Mouse (Mus musculus): ENCODE measurements around the gene Serpinh1. TPM values are rescaled to one million over a fixed set of nuclear protein-coding genes. Genes with fewer than 3 reads are reported as not detected.
"Not testable (repeated sequence)": the region's sequence is repeated elsewhere in the genome, so short reads cannot be mapped to it uniquely, and the experiment has no call there.

Serpinh1 gene
- polyA plus RNA-seq, 1 experiment from 2014 or later: 1,857 TPM

DNA sequence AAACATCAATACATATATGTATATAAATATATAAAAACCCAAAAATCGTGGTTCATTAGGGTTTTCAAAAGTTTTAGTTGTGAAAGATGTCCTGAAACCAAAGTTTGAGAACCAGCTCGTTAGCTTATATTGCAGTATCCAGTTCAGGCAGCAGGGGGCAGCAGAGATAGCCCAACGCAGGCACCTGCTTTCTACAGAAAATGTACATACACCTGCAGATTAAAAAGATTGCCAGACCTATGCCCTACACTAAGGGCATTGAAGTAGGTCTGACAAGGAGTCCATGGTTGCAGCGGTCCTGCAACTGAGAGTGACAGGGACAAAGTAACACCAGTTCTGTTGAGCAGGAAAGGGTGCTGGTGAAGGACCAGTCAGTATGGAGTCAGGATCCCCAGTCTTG lies 22.4 kb upstream of the Serpinh1 start:
- no peak for ATAC-seq (ENCODE audit: low FRiP score, low TSS enrichment)
- Histone ChIP-seq H3K4me3 (ENCODE audit: low read length) (no peak overlapping the region), H3K27ac (ENCODE audit: low read length) (no peak overlapping the region), H3K27me3 (ENCODE audit: insufficient read depth, low read length) (0 out of 2 replicates have a peak, but pooled peaks cover 4% of the 10 kb centered on the region), H3K4me1 (ENCODE audit: insufficient read depth, low read length) (peaks cover 12% of the 10 kb centered on the region; the same call in 1 of the 2 replicates), H3K36me3 (ENCODE audit: insufficient read depth, low read length) (no peaks in the 10 kb centered on the region), H3K4me2 (replicated peaks; ENCODE audit: low read depth, low read length) (no peak overlapping the region), H3K9ac (replicated peaks; ENCODE audit: low read length) (no peak overlapping the region), H3K9me3 (ENCODE audit: low read length) (no peaks in the 10 kb centered on the region)
- 7% methylated on average over 4 of the region's 4 CpGs for WGBS

DNA sequence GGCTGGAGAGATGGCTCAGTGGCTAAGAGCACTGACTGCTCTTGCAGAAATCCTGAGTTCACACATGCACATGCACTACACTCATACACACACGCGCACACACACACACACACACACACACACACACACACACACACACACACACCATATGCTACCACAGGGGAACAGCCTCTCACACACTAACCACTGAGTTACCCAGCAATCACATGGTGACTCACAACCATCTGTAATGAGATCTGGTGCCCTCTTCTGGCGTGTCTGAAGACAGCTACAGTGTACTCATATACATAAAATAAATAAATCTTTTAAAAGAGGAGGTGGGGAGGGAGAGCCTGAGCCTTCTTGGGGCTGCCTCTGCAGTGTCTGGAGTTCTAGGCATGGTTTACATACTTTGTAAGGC lies 21.3 kb upstream of the Serpinh1 start:
- H3K4me1 ChIP-seq (ENCODE audit: insufficient read depth, low read length); H3K4me3 ChIP-seq (ENCODE audit: low read length); H3K27ac ChIP-seq (ENCODE audit: low read length); ATAC-seq (ENCODE audit: low FRiP score, low TSS enrichment); H3K36me3 ChIP-seq (ENCODE audit: insufficient read depth, low read length); H3K9ac ChIP-seq (replicated peaks; ENCODE audit: low read length); H3K4me2 ChIP-seq (replicated peaks; ENCODE audit: low read depth, low read length); H3K27me3 ChIP-seq (ENCODE audit: insufficient read depth, low read length); H3K9me3 ChIP-seq (ENCODE audit: low read length): not testable (repeated sequence)
- 57% methylated on average over 3 of the region's 3 CpGs for WGBS

DNA sequence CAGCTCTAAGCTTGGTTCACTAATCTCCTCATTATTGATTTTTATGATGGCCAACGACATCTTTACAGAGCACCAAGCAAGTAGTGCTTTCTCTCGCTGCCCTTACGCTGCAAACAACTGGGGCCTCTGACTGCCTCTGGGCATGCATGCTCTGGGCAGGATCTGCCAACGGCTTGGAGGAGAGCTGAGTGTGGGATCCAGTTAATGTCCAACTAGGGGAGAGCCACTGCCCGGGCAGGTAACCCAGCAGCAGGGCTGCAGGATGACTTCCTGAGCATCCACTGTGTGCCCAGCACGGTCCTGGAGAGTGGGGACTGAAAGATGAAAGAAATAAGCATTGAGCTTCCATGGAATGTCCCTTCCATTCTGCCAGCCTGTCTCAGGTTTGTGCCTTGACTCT lies 13.7 kb upstream of the Serpinh1 start:
- Histone ChIP-seq H3K4me1 (ENCODE audit: insufficient read depth, low read length) (no peaks in the 10 kb centered on the region; the same call in 1 of the 2 replicates), H3K27me3 (ENCODE audit: insufficient read depth, low read length) (no peaks in the 10 kb centered on the region), H3K9me3 (ENCODE audit: low read length) (no peaks in the 10 kb centered on the region), H3K4me2 (replicated peaks; ENCODE audit: low read depth, low read length) (no peak overlapping the region), H3K4me3 (ENCODE audit: low read length) (no peak overlapping the region), H3K27ac (ENCODE audit: low read length) (no peak overlapping the region), H3K36me3 (ENCODE audit: insufficient read depth, low read length) (no peaks in the 10 kb centered on the region), H3K9ac (replicated peaks; ENCODE audit: low read length) (no peak overlapping the region)
- 51% methylated on average over 6 of the region's 6 CpGs for WGBS
- ATAC-seq (ENCODE audit: low FRiP score, low TSS enrichment): peak; percentile 47; the same call in 1 of the 2 replicates

DNA sequence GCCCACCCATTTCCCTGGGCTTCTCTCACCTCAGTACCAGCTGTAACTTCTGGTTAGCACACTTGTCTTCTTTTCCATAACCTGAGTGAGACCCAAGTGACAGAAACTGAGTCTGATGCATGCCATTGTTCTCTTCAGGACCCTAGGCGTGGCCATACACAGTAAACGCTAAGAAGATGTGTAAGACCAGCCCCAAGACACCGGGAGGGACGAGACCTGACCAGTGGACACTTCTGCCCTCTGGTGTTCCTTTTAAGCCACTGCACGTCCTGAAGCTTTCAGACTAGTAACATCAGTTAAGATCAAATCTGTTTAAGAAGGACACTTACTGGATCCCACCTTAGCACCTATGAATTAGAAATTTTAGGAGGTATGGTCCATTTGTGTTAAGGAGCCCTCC lies 12.0 kb upstream of the Serpinh1 start:
- H3K27ac ChIP-seq (ENCODE audit: low read length): no peak overlapping the region
- WGBS: 2% methylated on average over 5 of the region's 5 CpGs
- H3K4me2 ChIP-seq (replicated peaks; ENCODE audit: low read depth, low read length): no peak overlapping the region
- no peak for ATAC-seq (ENCODE audit: low FRiP score, low TSS enrichment)
- H3K27me3 ChIP-seq (ENCODE audit: insufficient read depth, low read length): no peaks in the 10 kb centered on the region
- H3K4me3 ChIP-seq (ENCODE audit: low read length): no peak overlapping the region
- no peaks in the 10 kb centered on the region for H3K36me3 ChIP-seq (ENCODE audit: insufficient read depth, low read length)
- no peaks in the 10 kb centered on the region for H3K9me3 ChIP-seq (ENCODE audit: low read length)
- no peak overlapping the region for H3K9ac ChIP-seq (replicated peaks; ENCODE audit: low read length)
- H3K4me1 ChIP-seq (ENCODE audit: insufficient read depth, low read length): peaks cover 9% of the 10 kb centered on the region

DNA sequence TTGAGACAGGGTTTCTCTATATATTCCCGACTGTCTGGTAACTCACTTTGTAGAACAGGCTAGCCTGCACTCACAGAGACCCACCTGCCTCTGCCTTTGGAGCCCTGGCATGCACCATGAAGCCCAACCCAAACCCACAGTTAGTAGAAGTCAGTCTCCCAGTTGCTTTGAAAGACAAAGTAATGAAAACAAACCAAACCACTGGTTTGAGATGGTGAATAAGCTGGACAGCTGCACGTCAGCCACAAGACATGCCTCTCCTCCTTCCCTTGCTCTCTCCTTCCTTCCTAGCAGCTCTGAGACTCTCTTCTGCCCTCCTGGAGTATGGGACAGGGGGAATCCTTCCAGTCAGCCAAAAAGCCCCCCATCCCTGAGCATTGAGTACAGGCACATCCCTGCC lies 9.1 kb upstream of the Serpinh1 start:
- Histone ChIP-seq H3K9ac (replicated peaks; ENCODE audit: low read length) (no peak overlapping the region), H3K36me3 (ENCODE audit: insufficient read depth, low read length) (no peaks in the 10 kb centered on the region), H3K9me3 (ENCODE audit: low read length) (no peaks in the 10 kb centered on the region), H3K4me1 (ENCODE audit: insufficient read depth, low read length) (peaks cover 25% of the 10 kb centered on the region), H3K27me3 (ENCODE audit: insufficient read depth, low read length) (no peaks in the 10 kb centered on the region), H3K4me2 (replicated peaks; ENCODE audit: low read depth, low read length) (no peak overlapping the region), H3K27ac (ENCODE audit: low read length) (no peak overlapping the region), H3K4me3 (ENCODE audit: low read length) (no peak overlapping the region)
- WGBS: 79% methylated on average over 2 of the region's 2 CpGs
- no peak for ATAC-seq (ENCODE audit: low FRiP score, low TSS enrichment)

DNA sequence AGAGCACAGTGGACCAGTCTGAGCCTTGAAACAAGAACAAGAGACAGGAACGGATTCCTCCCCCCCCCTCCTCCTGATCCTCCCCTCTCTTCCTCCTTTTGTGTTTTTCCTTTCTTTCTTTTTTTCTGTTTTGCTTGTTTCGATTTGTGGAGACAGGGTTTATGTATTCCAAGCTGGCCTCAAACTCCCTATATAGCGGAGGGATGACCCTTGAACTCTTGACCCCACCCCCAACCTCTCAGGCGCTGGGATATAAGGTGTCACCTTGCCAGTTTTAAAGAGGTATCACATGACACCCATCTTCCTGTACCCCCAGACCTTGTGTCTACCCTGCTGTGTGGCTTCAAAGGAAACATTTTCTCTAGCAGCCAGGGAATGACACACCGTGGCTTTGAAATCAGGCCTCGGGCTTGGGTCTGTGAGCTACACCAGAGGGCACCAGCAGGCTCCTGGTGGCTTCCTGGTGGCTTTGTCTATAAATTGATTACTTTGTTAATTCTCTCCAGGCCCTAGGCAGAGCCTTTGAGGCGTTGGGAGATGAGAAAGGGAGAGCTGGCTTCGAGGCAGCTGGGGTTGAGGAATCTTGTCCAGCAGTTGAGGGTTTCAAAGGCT lies 7.9 kb upstream of the Serpinh1 start:
- ATAC-seq (ENCODE audit: low FRiP score, low TSS enrichment): no peak
- peaks cover 37% of the 10 kb centered on the region for H3K4me1 ChIP-seq (ENCODE audit: insufficient read depth, low read length)
- peak overlapping the region; percentile 22; the same call in 1 of the 2 replicates for H3K4me2 ChIP-seq (replicated peaks; ENCODE audit: low read depth, low read length)
- H3K9ac ChIP-seq (replicated peaks; ENCODE audit: low read length): peak overlapping the region; percentile 63
- H3K4me3 ChIP-seq (ENCODE audit: low read length): no peak overlapping the region
- no peaks in the 10 kb centered on the region for H3K27me3 ChIP-seq (ENCODE audit: insufficient read depth, low read length)
- WGBS: 14% methylated on average over 8 of the region's 8 CpGs
- peak overlapping the region; percentile 99 for H3K27ac ChIP-seq (ENCODE audit: low read length)
- H3K9me3 ChIP-seq (ENCODE audit: low read length): no peaks in the 10 kb centered on the region
- H3K36me3 ChIP-seq (ENCODE audit: insufficient read depth, low read length): no peaks in the 10 kb centered on the region

DNA sequence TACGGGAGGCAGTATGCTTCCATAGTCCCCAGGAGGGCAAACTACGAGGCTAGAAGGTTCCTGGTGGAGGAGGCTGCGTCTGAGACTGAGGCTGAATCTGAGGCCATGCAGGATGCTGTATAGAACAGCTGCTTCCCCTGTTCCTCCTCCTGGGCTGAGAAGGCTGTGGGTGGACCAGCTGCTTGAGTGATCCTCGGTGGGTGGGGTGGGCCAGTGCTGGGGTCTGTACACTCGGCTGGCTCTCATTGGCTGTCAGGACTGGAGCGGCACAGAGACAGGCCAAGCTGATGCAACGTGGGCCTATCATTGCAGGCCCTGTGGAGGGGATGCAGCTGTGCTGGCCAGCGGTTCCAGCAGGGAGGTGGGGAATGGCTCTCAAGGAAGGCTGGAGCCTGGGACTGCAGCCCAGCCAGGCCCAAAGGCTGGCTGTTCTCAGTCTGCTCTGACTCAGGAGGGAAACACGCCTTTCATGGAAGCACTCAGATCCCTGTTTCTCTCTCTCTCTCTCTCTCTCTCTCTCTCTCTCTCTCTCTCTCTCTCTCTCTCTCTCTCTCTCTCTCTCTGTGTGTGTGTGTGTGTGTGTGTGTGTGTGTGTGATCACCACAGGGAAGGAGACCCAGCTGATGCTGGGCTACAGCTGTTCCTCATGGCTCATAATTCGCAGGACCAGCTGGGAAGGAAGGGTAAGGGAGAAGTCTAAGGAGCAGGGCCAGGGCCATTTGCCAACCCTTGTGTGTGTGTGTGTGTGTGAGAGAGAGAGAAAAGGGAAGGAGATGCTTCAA lies 7.2 kb upstream of the Serpinh1 start:
- ATAC-seq (ENCODE audit: low FRiP score, low TSS enrichment): peak; percentile 99
- Histone ChIP-seq H3K4me1 (ENCODE audit: insufficient read depth, low read length) (peaks cover 43% of the 10 kb centered on the region), H3K27me3 (ENCODE audit: insufficient read depth, low read length) (no peaks in the 10 kb centered on the region), H3K9me3 (ENCODE audit: low read length) (no peaks in the 10 kb centered on the region), H3K9ac (replicated peaks; ENCODE audit: low read length) (peak overlapping the region; percentile 63), H3K36me3 (ENCODE audit: insufficient read depth, low read length) (no peaks in the 10 kb centered on the region), H3K27ac (ENCODE audit: low read length) (peak overlapping the region; percentile 99), H3K4me3 (ENCODE audit: low read length) (no peak overlapping the region), H3K4me2 (replicated peaks; ENCODE audit: low read depth, low read length) (peak overlapping the region; percentile 22; the same call in 1 of the 2 replicates)
- 8% methylated on average over 10 of the region's 10 CpGs for WGBS

DNA sequence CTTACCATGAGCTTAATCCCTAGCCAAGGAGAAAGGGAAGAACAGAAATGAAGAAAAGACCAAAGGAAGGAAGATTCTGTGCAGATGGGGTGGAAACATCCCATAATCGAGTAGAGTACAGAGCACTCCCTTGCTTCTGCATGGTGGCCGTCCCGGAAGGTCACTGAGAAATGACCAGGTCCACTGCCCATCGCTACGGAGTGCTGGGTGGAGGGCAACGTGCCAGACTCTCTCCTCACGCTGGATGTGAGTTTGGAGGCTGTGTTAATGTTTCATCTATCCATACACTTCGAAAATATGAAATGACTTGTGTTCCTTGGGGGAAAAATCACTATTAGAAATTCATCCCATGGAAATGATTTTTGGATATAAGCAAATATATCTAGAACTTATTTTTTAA lies 5.3 kb upstream of the Serpinh1 start:
- Histone ChIP-seq H3K9me3 (ENCODE audit: low read length) (no peaks in the 10 kb centered on the region), H3K4me1 (ENCODE audit: insufficient read depth, low read length) (peaks cover 57% of the 10 kb centered on the region), H3K4me3 (ENCODE audit: low read length) (no peak overlapping the region), H3K9ac (replicated peaks; ENCODE audit: low read length) (no peak overlapping the region), H3K27ac (ENCODE audit: low read length) (no peak overlapping the region), H3K27me3 (ENCODE audit: insufficient read depth, low read length) (no peaks in the 10 kb centered on the region), H3K36me3 (ENCODE audit: insufficient read depth, low read length) (no peaks in the 10 kb centered on the region), H3K4me2 (replicated peaks; ENCODE audit: low read depth, low read length) (no peak overlapping the region)
- WGBS: 88% methylated on average over 8 of the region's 8 CpGs
- no peak for ATAC-seq (ENCODE audit: low FRiP score, low TSS enrichment)

DNA sequence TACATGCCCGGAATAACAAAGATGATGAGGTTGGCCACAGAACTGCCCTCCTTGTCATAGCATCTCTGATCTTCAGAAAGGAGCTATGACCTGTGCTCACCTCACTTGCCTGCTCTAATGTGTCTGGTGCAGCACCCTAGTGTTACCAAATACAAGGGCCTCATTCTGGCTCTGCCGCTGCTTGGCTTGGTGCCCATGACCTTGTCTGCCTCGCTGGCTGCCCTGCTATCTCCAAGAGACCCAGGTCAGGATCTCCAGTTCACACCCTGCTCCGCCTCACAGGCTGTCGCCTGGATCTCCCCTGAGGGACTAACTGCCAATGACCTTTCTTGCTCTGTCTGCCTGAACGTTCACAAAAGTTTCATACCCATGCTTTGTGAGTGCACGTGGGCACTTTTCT lies 4.2 kb upstream of the Serpinh1 start:
- Histone ChIP-seq H3K4me1 (ENCODE audit: insufficient read depth, low read length) (peaks cover 60% of the 10 kb centered on the region), H3K36me3 (ENCODE audit: insufficient read depth, low read length) (no peaks in the 10 kb centered on the region), H3K27me3 (ENCODE audit: insufficient read depth, low read length) (no peaks in the 10 kb centered on the region), H3K27ac (ENCODE audit: low read length) (peak overlapping the region; percentile 99), H3K4me2 (replicated peaks; ENCODE audit: low read depth, low read length) (no peak overlapping the region), H3K4me3 (ENCODE audit: low read length) (no peak overlapping the region), H3K9ac (replicated peaks; ENCODE audit: low read length) (0 out of 2 replicates have a peak overlapping the region, but pooled peaks have one; percentile 19), H3K9me3 (ENCODE audit: low read length) (no peaks in the 10 kb centered on the region)
- 36% methylated on average over 7 of the region's 7 CpGs for WGBS
- no peak for ATAC-seq (ENCODE audit: low FRiP score, low TSS enrichment)

All from kidney, embryonic 16.5 days (tissue).